Mouse (Mus musculus) heart, embryonic 16.5 days (tissue): Measurements from ENCODE around the gene Atf7. TPM values are rescaled to one million over a fixed set of nuclear protein-coding genes. Genes with fewer than 3 reads are reported as not detected.

Experiments used
- ATAC-seq: fragments of 200-750 bp; cut with Nextera tagmentation; replicated peaks from 2 replicates; pipeline ENCODE4 v1.8.0; 2017; ENCODE audit warnings: moderate number of reproducible peaks; ENCODE audit not compliant: insufficient read depth, low FRiP score; ENCODE audit errors: extremely low read depth
- H3K27ac ChIP-seq: fragments of 300-500 bp; sonication (generic); 2 replicates; pipeline ENCODE4 v1.5.1; 2014; ENCODE audit warnings: mild to moderate bottlenecking, low read length, control low read depth, moderate library complexity
- H3K27me3 ChIP-seq: fragments of 300-500 bp; sonication (generic); 2 replicates; pipeline ENCODE4 v1.6.1; 2014; ENCODE audit warnings: low read length, mixed read lengths; ENCODE audit not compliant: control insufficient read depth, insufficient read depth
- H3K36me3 ChIP-seq: fragments of 300-500 bp; sonication (generic); 2 replicates; pipeline ENCODE4 v1.6.1; 2014; ENCODE audit not compliant: control insufficient read depth, insufficient read depth
- H3K4me1 ChIP-seq: fragments of 300-500 bp; sonication (generic); 2 replicates; pipeline ENCODE4 v1.6.1; 2014; ENCODE audit warnings: low read length, mixed read lengths; ENCODE audit not compliant: control insufficient read depth, insufficient read depth
- H3K4me2 ChIP-seq: fragments of 300-500 bp; sonication (generic); 2 replicates; pipeline ENCODE4 v1.6.1; 2014; ENCODE audit warnings: low read depth, mild to moderate bottlenecking, control low read depth, low read length
- H3K4me3 ChIP-seq: fragments of 300-500 bp; sonication (generic); 2 replicates; pipeline ENCODE4 v1.5.1; 2014; ENCODE audit warnings: mild to moderate bottlenecking, control low read depth, low read length
- H3K9ac ChIP-seq: fragments of 300-500 bp; sonication (generic); 2 replicates; pipeline ENCODE4 v1.6.1; 2014; ENCODE audit warnings: low read length, control low read depth
- H3K9me3 ChIP-seq: fragments of 300-500 bp; sonication (generic); replicated peaks from 2 replicates; pipeline ENCODE4 v1.6.1; 2016; ENCODE audit warnings: low read length; ENCODE audit not compliant: control insufficient read depth
- WGBS: fragments of 180-500 bp; shearing (Covaris S2); extraction: QIAGEN DNeasy Blood & Tissue Kit; methylation state at CpG from one replicate; pipeline ENCODE4 v1.1.7; 2014; 5-methylcytosine and 5-hydroxymethylcytosine counted together
- polyA plus RNA-seq: library from polyadenylated mRNA; unstranded; fragments of >200 nt; fragmentation: Nextera tagmentation; extraction: Ambion mirVana; gene quantifications from 2 replicates; pipeline ENCODE4 v1.2.1, GENCODE M21; 2015

Atf7 gene
- polyA plus RNA-seq, 1 experiment from 2014 or later, result 27.7 TPM

DNA sequence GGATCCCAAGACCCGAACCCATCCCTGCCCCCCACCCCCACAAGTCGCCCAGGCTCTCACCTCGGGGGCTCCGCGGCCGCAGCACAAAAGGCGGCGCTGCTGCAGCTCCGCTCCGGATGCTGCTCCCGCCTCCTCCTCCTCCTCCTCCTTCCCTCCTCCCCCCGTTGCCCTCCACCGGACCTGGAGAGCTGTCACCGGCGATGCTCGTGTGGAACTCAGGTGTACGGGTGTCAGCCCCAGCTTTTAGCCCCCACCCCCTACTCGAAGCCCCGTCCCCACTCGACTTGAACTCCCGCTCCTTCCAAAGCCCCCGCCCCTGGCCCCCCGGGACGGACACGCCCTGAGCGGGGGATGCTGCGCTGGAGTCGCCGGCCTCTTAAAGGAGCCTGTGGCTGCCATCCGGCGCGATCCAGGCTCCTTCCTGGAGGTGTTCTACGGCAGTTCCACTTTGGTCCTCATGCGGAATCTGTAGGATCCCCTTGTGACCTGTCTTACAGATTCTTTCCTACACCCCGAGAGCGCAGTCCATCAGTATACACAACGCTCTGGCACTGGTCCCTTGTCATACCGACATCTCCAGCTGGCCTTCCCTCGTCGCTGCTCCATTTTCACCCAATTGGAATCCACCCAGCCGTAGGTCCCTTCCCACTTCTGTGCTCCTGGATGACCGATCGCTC, 108.4 kb downstream of the Atf7 start, which contains the start of gene Map3k12:
Map3k12 (minus strand) TSS at position 337 of the 677 bp plus-strand sequence.
- Histone ChIP-seq H3K4me2 (peak within 1 kb of the TSS; percentile 95), H3K4me1 (peaks cover 28% of the 10 kb centered on the region), H3K36me3 (peaks cover 6% of the 10 kb centered on the region; the same call in 1 of the 2 replicates), H3K9ac (peak within 1 kb of the TSS; percentile 77), H3K27ac (peak within 1 kb of the TSS; percentile 94), H3K27me3 (no peaks in the 10 kb centered on the region), H3K4me3 (peak within 1 kb of the TSS; percentile 77), H3K9me3 (no peaks in the 10 kb centered on the region)
- under 1% methylated on average over 43 of the region's 43 CpGs for WGBS
- ATAC-seq, result no peak; the same call in 1 of the 2 replicates

- H3K9me3 ChIP-seq, result no peaks in the 10 kb centered on the region
- peak overlapping the region; percentile 77 for H3K9ac ChIP-seq
- ATAC-seq, result no peak
- H3K27ac ChIP-seq, result no peak overlapping the region
- peaks cover 2% of the 10 kb centered on the region; the same call in 1 of the 2 replicates for H3K36me3 ChIP-seq
- no peaks in the 10 kb centered on the region for H3K27me3 ChIP-seq
- WGBS, result 6% methylated on average over 12 of the region's 12 CpGs
- H3K4me1 ChIP-seq, result peaks cover 30% of the 10 kb centered on the region
- H3K4me2 ChIP-seq, result peak overlapping the region; percentile 95
- peak overlapping the region; percentile 74 for H3K4me3 ChIP-seq
Observed at GRCm38 (mm10) chr15:102516293-102516692, 109.0 kb downstream of the Atf7 start.

GRCm38 (mm10) chr15:102515791-102516190, 109.5 kb downstream of the Atf7 start:
- no peak for ATAC-seq
- WGBS, result 57% methylated on average over 4 of the region's 4 CpGs
- H3K4me3 ChIP-seq, result peak overlapping the region; percentile 74
- H3K36me3 ChIP-seq, result no peaks in the 10 kb centered on the region
- peak overlapping the region; percentile 95 for H3K4me2 ChIP-seq
- no peaks in the 10 kb centered on the region for H3K27me3 ChIP-seq
- H3K4me1 ChIP-seq, result peaks cover 31% of the 10 kb centered on the region
- no peaks in the 10 kb centered on the region for H3K9me3 ChIP-seq
- H3K27ac ChIP-seq, result no peak overlapping the region
- H3K9ac ChIP-seq, result peak overlapping the region; percentile 77; the same call in 1 of the 2 replicates

DNA sequence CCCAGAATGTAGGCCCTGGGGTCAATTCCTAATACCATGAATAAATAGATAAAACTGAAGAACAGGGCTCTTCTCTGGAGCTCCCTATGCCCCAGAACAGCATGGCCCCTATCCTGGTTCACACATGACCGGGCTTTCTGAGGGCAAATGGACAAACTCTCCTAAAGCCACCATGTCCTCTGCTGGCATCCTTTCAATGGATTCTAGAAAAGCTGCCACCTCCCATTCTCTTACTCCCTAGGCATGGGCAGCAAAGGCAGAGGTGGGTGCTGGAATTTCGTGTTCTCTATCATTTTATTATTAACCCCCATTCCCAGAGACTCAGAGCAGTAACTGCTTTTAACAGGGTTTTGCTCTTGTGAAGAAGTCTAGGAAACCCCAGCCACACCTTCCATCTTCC, 110.0 kb downstream of the Atf7 start:
- 91% methylated on average over 2 of the region's 2 CpGs for WGBS
- H3K4me2 ChIP-seq, result no peak overlapping the region
- H3K27ac ChIP-seq, result no peak overlapping the region
- no peaks in the 10 kb centered on the region for H3K9me3 ChIP-seq
- H3K27me3 ChIP-seq, result no peaks in the 10 kb centered on the region
- H3K9ac ChIP-seq, result no peak overlapping the region
- peaks cover 27% of the 10 kb centered on the region for H3K4me1 ChIP-seq
- no peaks in the 10 kb centered on the region for H3K36me3 ChIP-seq
- no peak overlapping the region for H3K4me3 ChIP-seq
- no peak for ATAC-seq

DNA sequence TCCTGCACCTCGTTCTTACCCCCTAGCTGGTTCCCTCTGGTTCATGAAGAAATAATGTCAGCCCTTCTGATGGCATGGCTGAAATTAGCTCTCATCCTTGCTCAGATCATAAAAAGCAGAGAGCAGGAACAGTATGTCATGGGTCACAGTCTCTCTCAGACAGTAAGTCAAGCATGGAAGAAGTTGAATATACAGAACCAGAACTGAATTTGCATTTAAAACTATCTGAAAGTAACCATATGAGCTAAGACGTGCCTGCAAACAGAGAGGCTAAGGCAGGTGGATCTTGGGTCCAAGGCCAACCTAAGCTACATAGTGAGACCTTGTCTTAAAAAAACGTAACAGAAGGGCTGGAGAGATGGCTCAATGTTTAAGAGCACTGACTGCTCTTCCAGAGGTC, 112.3 kb downstream of the Atf7 start:
- no peaks in the 10 kb centered on the region for H3K36me3 ChIP-seq
- H3K9ac ChIP-seq, result no peak overlapping the region
- no peak overlapping the region for H3K4me2 ChIP-seq
- 74% methylated on average over 3 of the region's 3 CpGs for WGBS
- H3K27ac ChIP-seq, result no peak overlapping the region
- no peak overlapping the region for H3K4me3 ChIP-seq
- no peaks in the 10 kb centered on the region for H3K9me3 ChIP-seq
- no peak for ATAC-seq
- no peaks in the 10 kb centered on the region for H3K27me3 ChIP-seq
- peaks cover 26% of the 10 kb centered on the region for H3K4me1 ChIP-seq

- Histone ChIP-seq H3K4me3 (no peak overlapping the region), H3K4me2 (no peak overlapping the region), H3K9me3 (no peaks in the 10 kb centered on the region), H3K9ac (no peak overlapping the region), H3K36me3 (no peaks in the 10 kb centered on the region), H3K4me1 (peaks cover 26% of the 10 kb centered on the region), H3K27me3 (no peaks in the 10 kb centered on the region), H3K27ac (no peak overlapping the region)
- no peak for ATAC-seq
Observed at GRCm38 (mm10) chr15:102512471-102512870, 112.8 kb downstream of the Atf7 start.

DNA sequence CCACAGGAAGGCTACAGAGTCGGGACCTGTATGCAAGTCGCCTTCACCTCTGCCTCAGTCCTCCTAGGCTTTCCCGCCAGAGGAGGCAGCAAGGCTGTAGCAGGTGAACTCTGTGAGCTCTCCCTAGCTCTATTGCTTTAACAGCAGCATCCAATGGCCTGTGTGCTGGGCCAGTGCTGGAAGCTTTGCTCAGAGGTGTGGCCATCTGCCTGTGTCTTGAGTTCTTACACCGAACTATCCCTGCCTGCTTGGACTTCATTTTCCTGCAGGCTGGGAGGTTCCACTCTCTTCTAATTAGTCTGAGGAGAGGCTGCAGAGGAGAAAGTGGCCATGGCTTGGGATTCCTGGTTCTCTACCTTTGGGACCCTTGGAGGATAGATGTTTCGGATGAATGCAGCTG, 113.3 kb downstream of the Atf7 start:
- WGBS, result 50% methylated on average over 5 of the region's 5 CpGs
- no peak overlapping the region for H3K4me2 ChIP-seq
- H3K27ac ChIP-seq, result no peak overlapping the region
- H3K4me1 ChIP-seq, result peaks cover 26% of the 10 kb centered on the region
- ATAC-seq, result no peak
- no peak overlapping the region for H3K9ac ChIP-seq
- no peaks in the 10 kb centered on the region for H3K27me3 ChIP-seq
- no peak overlapping the region for H3K4me3 ChIP-seq
- H3K36me3 ChIP-seq, result no peaks in the 10 kb centered on the region
- H3K9me3 ChIP-seq, result no peaks in the 10 kb centered on the region

DNA sequence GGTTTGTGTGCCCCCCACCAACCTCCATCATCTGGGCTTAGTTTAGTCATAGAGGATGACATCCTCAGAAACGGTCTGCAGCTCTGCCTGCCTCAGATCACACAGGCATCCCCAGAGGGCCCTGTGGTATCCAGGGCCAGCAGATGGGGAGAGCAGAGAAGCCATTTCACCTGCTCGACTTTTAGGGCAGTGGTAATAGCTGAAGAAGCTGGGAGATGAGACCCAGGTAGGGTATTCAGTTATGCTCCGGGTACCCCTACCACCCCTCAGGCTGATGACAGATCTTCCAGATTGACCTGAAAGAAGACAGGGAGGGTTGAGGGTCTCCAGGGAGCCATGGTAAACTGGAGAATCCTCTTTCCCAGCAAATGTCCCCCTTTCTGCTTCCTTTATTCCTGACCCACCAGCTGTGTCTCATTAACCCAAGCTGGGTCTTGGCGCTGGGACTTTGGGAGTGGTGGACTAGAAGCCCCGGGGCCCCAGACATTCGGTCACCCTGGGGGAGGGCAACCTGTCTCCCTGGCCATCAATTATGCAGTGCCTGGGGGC, 113.9 kb downstream of the Atf7 start:
- H3K27me3 ChIP-seq, result no peaks in the 10 kb centered on the region
- 27% methylated on average over 6 of the region's 6 CpGs for WGBS
- no peak for ATAC-seq
- H3K9ac ChIP-seq, result no peak overlapping the region
- H3K4me1 ChIP-seq, result peaks cover 26% of the 10 kb centered on the region
- H3K36me3 ChIP-seq, result no peaks in the 10 kb centered on the region
- H3K9me3 ChIP-seq, result no peaks in the 10 kb centered on the region
- no peak overlapping the region; the same call in 1 of the 2 replicates for H3K27ac ChIP-seq
- peak overlapping the region; percentile 81 for H3K4me2 ChIP-seq
- H3K4me3 ChIP-seq, result no peak overlapping the region

DNA sequence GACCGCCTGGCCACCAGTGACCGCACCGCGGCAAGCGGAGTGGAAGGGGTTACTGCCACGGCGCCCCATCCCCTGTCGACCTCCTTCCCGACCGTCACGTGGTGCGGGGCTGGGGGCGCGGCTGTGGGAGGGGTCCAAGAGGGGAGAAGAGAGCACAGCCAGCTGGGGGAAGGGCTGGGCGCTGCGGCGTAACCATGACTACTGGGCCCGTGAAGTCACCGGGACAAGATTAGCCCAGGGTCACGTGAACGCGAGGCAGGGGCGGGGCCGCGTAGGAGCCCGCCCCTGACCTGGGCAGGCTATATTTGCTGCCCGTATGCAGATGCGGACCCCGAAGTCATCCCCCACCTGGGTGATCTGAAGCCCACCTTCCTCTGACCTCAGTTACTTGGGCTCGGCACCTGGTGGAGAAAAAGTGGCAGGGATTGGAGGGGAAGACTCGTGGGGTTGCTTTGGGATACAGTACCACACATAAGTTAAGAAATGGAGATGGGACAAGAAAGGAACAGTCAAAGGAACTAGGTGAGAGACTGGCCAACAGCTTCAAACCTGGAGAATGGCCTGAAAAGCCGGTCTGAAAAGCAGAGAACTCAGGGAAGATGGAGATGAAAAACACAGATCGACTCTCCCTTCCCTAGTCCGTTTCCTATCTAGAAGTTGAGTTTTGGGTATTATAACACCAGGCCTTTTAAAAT, 114.5 kb downstream of the Atf7 start:
- 3% methylated on average over 34 of the region's 34 CpGs for whole genome bisulfite sequencing
- peak overlapping the region; percentile 60 for H3K4me3 ChIP-seq
- peaks cover 23% of the 10 kb centered on the region for H3K4me1 ChIP-seq
- peak overlapping the region; percentile 72 for H3K9ac ChIP-seq
- H3K4me2 ChIP-seq, result peak overlapping the region; percentile 81
- peak overlapping the region; percentile 84 for H3K27ac ChIP-seq
- H3K9me3 ChIP-seq, result no peaks in the 10 kb centered on the region
- H3K27me3 ChIP-seq, result no peaks in the 10 kb centered on the region
- peak; percentile 94 for ATAC-seq
- no peaks in the 10 kb centered on the region for H3K36me3 ChIP-seq
